Mouse (Mus musculus) adrenal gland, postnatal 36 days (tissue): ENCODE results near the gene Nt5c2. TPM values are rescaled to one million over a fixed set of nuclear protein-coding genes. Genes with fewer than 3 reads are reported as not detected.
"Not testable (repeated sequence)": the region's sequence is repeated elsewhere in the genome, so short reads cannot be mapped to it uniquely, and the experiment has no call there.

Experiments used
- DNase-seq, 2 experiments: peaks; one replicate each; pipeline ENCODE4 v3.0.0; 2021; ENCODE audit warnings: mixed read lengths in 1 of 2
- total RNA-seq, 2 experiments: library from RNA; stranded (reverse); gene quantifications; 2 replicates each; pipeline ENCODE4 v1.2.3; 2021

Gene Nt5c2
- total RNA-seq, 2 experiments from 2014 or later: 63.2 to 65.2 TPM

GRCm38 (mm10) chr19:46988231-46989087 lies 26.5 kb downstream of the Nt5c2 start:
- peak in 1 of 2 experiments; percentile 26 for DNase-seq

GRCm38 (mm10) chr19:46987646-46988045 lies 27.3 kb downstream of the Nt5c2 start:
- DNase-seq: peak in 1 of 2 experiments; percentile 28

- no peak for DNase-seq
Observed at GRCm38 (mm10) chr19:46984726-46985622, 30.0 kb downstream of the Nt5c2 start.

- DNase-seq: no peak
Observed at GRCm38 (mm10) chr19:46983966-46984380, 31.0 kb downstream of the Nt5c2 start.

- DNase-seq: no peak
Observed at GRCm38 (mm10) chr19:46983352-46983965, 31.5 kb downstream of the Nt5c2 start.

- no peak for DNase-seq
Observed at GRCm38 (mm10) chr19:46981462-46981861, 33.5 kb downstream of the Nt5c2 start.

- DNase-seq: no peak
Observed at GRCm38 (mm10) chr19:46979781-46980105, 35.2 kb downstream of the Nt5c2 start.

- DNase-seq: peak; percentile 66 to 79
Observed at GRCm38 (mm10) chr19:46978920-46979780, 35.8 kb downstream of the Nt5c2 start.

- DNase-seq: not testable (repeated sequence)
Observed at GRCm38 (mm10) chr19:46978069-46978468, 36.9 kb downstream of the Nt5c2 start.

GRCm38 (mm10) chr19:46977460-46977859 lies 37.5 kb downstream of the Nt5c2 start:
- no peak for DNase-seq

- no peak for DNase-seq
Observed at GRCm38 (mm10) chr19:46976743-46977142, 38.2 kb downstream of the Nt5c2 start.

GRCm38 (mm10) chr19:46975997-46976396 lies 39.0 kb downstream of the Nt5c2 start:
- no peak for DNase-seq

GRCm38 (mm10) chr19:46975565-46975964 lies 39.4 kb downstream of the Nt5c2 start:
- DNase-seq: peak; percentile 53 to 64

- no peak for DNase-seq
Observed at GRCm38 (mm10) chr19:46972159-46972558, 42.8 kb downstream of the Nt5c2 start.

- DNase-seq: no peak
Observed at GRCm38 (mm10) chr19:46971712-46972111, 43.2 kb downstream of the Nt5c2 start.

GRCm38 (mm10) chr19:46971051-46971689 lies 43.8 kb downstream of the Nt5c2 start:
- DNase-seq: no peak

- DNase-seq: no peak
Observed at GRCm38 (mm10) chr19:46970121-46970729, 44.7 kb downstream of the Nt5c2 start.

GRCm38 (mm10) chr19:46969286-46969985 lies 45.5 kb downstream of the Nt5c2 start:
- DNase-seq: no peak

GRCm38 (mm10) chr19:46968833-46969232 lies 46.1 kb downstream of the Nt5c2 start:
- DNase-seq: no peak

- no peak for DNase-seq
Observed at GRCm38 (mm10) chr19:46967861-46968260, 47.1 kb downstream of the Nt5c2 start.
